ENCODE assay signal across 8 mouse cellular contexts in genomic region chr2:132043101-132043621, GRCm38 (mm10). TPM values are rescaled to one million over a fixed set of nuclear protein-coding genes. Genes with fewer than 3 reads are reported as not detected.
DNase-seq lines count a peak whose midpoint lies in the region; ATAC-seq and TF ChIP-seq lines count a peak whose summit lies in the region.

No protein-coding gene starts in this region.

- H3K27ac ChIP-seq in embryonic facial prominence, embryonic 11.5 days (replicated peaks; ENCODE audit: low read depth, low read length), result peak overlapping the region; percentile 41; the same call in 1 of the 2 replicates
- H3K27ac ChIP-seq in heart, embryonic 10.5 days, result peak overlapping the region; percentile 84
- peak overlapping the region; percentile 84 for H3K27ac ChIP-seq in limb, embryonic 12.5 days
- H3K27ac ChIP-seq in olfactory bulb, adult 2 months (ENCODE audit: insufficient read depth, low read depth, low read length), result peak overlapping the region; percentile 34; the same call in 1 of the 2 replicates

- 24% methylated on average over 13 of the region's 13 CpGs for WGBS in embryonic facial prominence, embryonic 11.5 days
- 24% methylated on average over 13 of the region's 13 CpGs for WGBS in heart, embryonic 10.5 days
- 12% methylated on average over 13 of the region's 13 CpGs for WGBS in limb, embryonic 12.5 days
- 33% methylated on average over 13 of the region's 13 CpGs for WGBS in olfactory bulb, adult 2 months

- no peak overlapping the region for H3K4me3 ChIP-seq in embryonic facial prominence, embryonic 11.5 days (ENCODE audit: low read depth, low read length)
- peak overlapping the region; percentile 41; the same call in 1 of the 2 replicates for H3K4me3 ChIP-seq in heart, embryonic 10.5 days
- H3K4me3 ChIP-seq in limb, embryonic 12.5 days (replicated peaks), result 0 out of 2 replicates have a peak overlapping the region, but pooled peaks have one; percentile 11
- no peak overlapping the region for H3K4me3 ChIP-seq in olfactory bulb, adult 2 months (ENCODE audit: insufficient read depth, low read depth, low read length)

- peak; percentile 65 for ATAC-seq in embryonic facial prominence, embryonic 11.5 days (replicated peaks; ENCODE audit: insufficient number of reproducible peaks, low FRiP score, low TSS enrichment, low read depth)
- ATAC-seq in limb, embryonic 12.5 days (ENCODE audit: insufficient number of reproducible peaks, insufficient read depth, low FRiP score, low TSS enrichment, low read depth), result peak; percentile 66

- H3K9me3 ChIP-seq in embryonic facial prominence, embryonic 11.5 days (replicated peaks; ENCODE audit: control insufficient read depth, low read length), result no peaks in the 10 kb centered on the region
- no peaks in the 10 kb centered on the region for H3K9me3 ChIP-seq in heart, embryonic 10.5 days
- H3K9me3 ChIP-seq in limb, embryonic 12.5 days, result no peaks in the 10 kb centered on the region

- H3K4me1 ChIP-seq in embryonic facial prominence, embryonic 11.5 days (ENCODE audit: control insufficient read depth, insufficient read depth, low read length), result no peaks in the 10 kb centered on the region; the same call in 1 of the 2 replicates
- H3K4me1 ChIP-seq in heart, embryonic 10.5 days, result peaks cover 22% of the 10 kb centered on the region
- H3K4me1 ChIP-seq in limb, embryonic 12.5 days (replicated peaks), result peaks cover 14% of the 10 kb centered on the region
- H3K4me1 ChIP-seq in olfactory bulb, adult 2 months (ENCODE audit: control insufficient read depth, insufficient read depth, low read length), result peaks cover 16% of the 10 kb centered on the region

- H3K27me3 ChIP-seq in embryonic facial prominence, embryonic 11.5 days (ENCODE audit: control insufficient read depth, insufficient read depth, low read length), result no peaks in the 10 kb centered on the region
- H3K27me3 ChIP-seq in heart, embryonic 10.5 days (ENCODE audit: insufficient read depth, poor library complexity, severe bottlenecking), result no peaks in the 10 kb centered on the region
- H3K27me3 ChIP-seq in limb, embryonic 12.5 days, result no peaks in the 10 kb centered on the region

- H3K36me3 ChIP-seq in embryonic facial prominence, embryonic 11.5 days (replicated peaks; ENCODE audit: control insufficient read depth, insufficient read depth, low read depth, low read length), result no peaks in the 10 kb centered on the region
- no peaks in the 10 kb centered on the region for H3K36me3 ChIP-seq in heart, embryonic 10.5 days
- H3K36me3 ChIP-seq in limb, embryonic 12.5 days, result no peaks in the 10 kb centered on the region

- no peak overlapping the region; the same call in 1 of the 2 replicates for H3K9ac ChIP-seq in embryonic facial prominence, embryonic 11.5 days (replicated peaks; ENCODE audit: low read length)
- 0 out of 2 replicates have a peak overlapping the region, but pooled peaks have one; percentile 18 for H3K9ac ChIP-seq in limb, embryonic 12.5 days (replicated peaks)

- no peak for TF ChIP-seq CTCF in brain, embryonic 14.5 days (IDR thresholded peaks at IDR 0.05; ENCODE audit: borderline replicate concordance, extremely low read depth, insufficient read depth, insufficient read length)
- TF ChIP-seq CTCF in olfactory bulb, adult 2 months (IDR thresholded peaks at IDR 0.05; ENCODE audit: insufficient read depth, low read depth, low read length), result no peak

- no peak for TF ChIP-seq POLR2A in brain, embryonic 14.5 days (IDR thresholded peaks at IDR 0.05; ENCODE audit: borderline replicate concordance, extremely low read depth, insufficient read depth, insufficient read length, poor library complexity, severe bottlenecking)
- TF ChIP-seq POLR2A in olfactory bulb, adult 2 months (IDR thresholded peaks at IDR 0.05; ENCODE audit: insufficient read depth, low read depth, low read length), result no peak

- peak; percentile 59 for DNase-seq in brain, embryonic 14.5 days (ENCODE audit: low read depth)
- DNase-seq in embryonic facial prominence, embryonic 11.5 days (ENCODE audit: low spot score), result peak; percentile 75
- DNase-seq in heart, embryonic 10.5 days (ENCODE audit: low spot score), result no peak
- DNase-seq in kidney, adult 8-10 months, result peak; percentile 68 to 70
- no peak for DNase-seq in T-cell, adult 2 months (ENCODE audit: low spot score)
- DNase-seq in spleen, adult 12 weeks (ENCODE audit: low spot score), result no peak

- H3K4me2 ChIP-seq in embryonic facial prominence, embryonic 11.5 days (ENCODE audit: low read depth, low read length), result peak overlapping the region; percentile 2; the same call in 1 of the 2 replicates
- H3K4me2 ChIP-seq in limb, embryonic 12.5 days, result peak overlapping the region; percentile 46

RNA-seq across cellular contexts. Expression of gene Rassf2, which starts 13.1 kb away (rescaled TPM):
- polyA plus RNA-seq in brain, embryonic 14.5 days (2012; rRNA removed), result 17.4 and 34.9 TPM in 2 replicates
- polyA plus RNA-seq in embryonic facial prominence, embryonic 11.5 days (2014; fragmentation: Nextera tagmentation; extraction: Ambion mirVana), result 9.5 and 10.3 TPM in 2 replicates
- polyA plus RNA-seq in heart, embryonic 10.5 days (2016; fragmentation: Nextera tagmentation; extraction: Ambion mirVana), result 4.7 TPM in 2 replicates
- polyA plus RNA-seq in limb, embryonic 12.5 days (2016; fragmentation: Nextera tagmentation; extraction: Ambion mirVana), result 5.3 and 7.8 TPM in 2 replicates
- not detected in 2 replicates for polyA plus RNA-seq in olfactory bulb, adult 2 months (2012; ENCODE audit: insufficient read depth, insufficient read length, low replicate concordance, missing spikeins)

Comparison
In these comparisons a context has a peak if more than half of its experiments do, and no peak if none do; other contexts are left out.
1. DNase-seq: peak in brain, embryonic 14.5 days (single experiment), embryonic facial prominence, embryonic 11.5 days (single experiment) and kidney, adult 8-10 months (2 of 2); none in heart, embryonic 10.5 days (single experiment), T-cell, adult 2 months (single experiment) and spleen, adult 12 weeks (single experiment).
2. H3K27ac ChIP-seq: peak in every context shown above with its lines; median percentile 84 in heart, embryonic 10.5 days; 84 in limb, embryonic 12.5 days; 41 in embryonic facial prominence, embryonic 11.5 days; 34 in olfactory bulb, adult 2 months.
3. H3K4me3 ChIP-seq: peak in heart, embryonic 10.5 days (single experiment) and limb, embryonic 12.5 days (single experiment); none in embryonic facial prominence, embryonic 11.5 days (single experiment) and olfactory bulb, adult 2 months (single experiment).